Mouse (Mus musculus): ENCODE results near the gene Clta.

The Clta gene

GRCm38 (mm10) chr4:43980236-43980635 lies 24.0 kb upstream of the Clta start:
- no peak for DNase-seq (ENCODE audit: low read depth)

- DNase-seq (ENCODE audit: low read depth): no peak
Measured at GRCm38 (mm10) chr4:43980846-43981245, 23.4 kb upstream of the Clta start.

- DNase-seq (ENCODE audit: low read depth): no peak
Measured at GRCm38 (mm10) chr4:43981251-43981650, 23.0 kb upstream of the Clta start.

- DNase-seq (ENCODE audit: low read depth): peak; percentile 87
Measured at GRCm38 (mm10) chr4:43982053-43982732, 22.1 kb upstream of the Clta start.

GRCm38 (mm10) chr4:43983181-43983580 lies 21.1 kb upstream of the Clta start, which contains the start of gene Ccin:
Ccin (plus strand) TSS chr4:43983483.
- DNase-seq (ENCODE audit: low read depth): no peak

GRCm38 (mm10) chr4:43983756-43984155 lies 20.5 kb upstream of the Clta start:
- DNase-seq (ENCODE audit: low read depth): no peak

GRCm38 (mm10) chr4:43984326-43984725 lies 19.9 kb upstream of the Clta start:
- DNase-seq (ENCODE audit: low read depth): no peak

- no peak for DNase-seq (ENCODE audit: low read depth)
Measured at GRCm38 (mm10) chr4:43988976-43989375, 15.3 kb upstream of the Clta start.

GRCm38 (mm10) chr4:43993072-43993471 lies 11.2 kb upstream of the Clta start:
- no peak for DNase-seq (ENCODE audit: low read depth)

GRCm38 (mm10) chr4:43994342-43994741 lies 9.9 kb upstream of the Clta start:
- no peak for DNase-seq (ENCODE audit: low read depth)

GRCm38 (mm10) chr4:44003622-44004021 lies 630 bp upstream of the Clta start:
- peak; percentile 49 for DNase-seq (ENCODE audit: low read depth)

- DNase-seq (ENCODE audit: low read depth): peak; percentile 45
Measured at GRCm38 (mm10) chr4:44004623-44005409, 564 bp downstream of the Clta start.

- DNase-seq (ENCODE audit: low read depth): no peak
Measured at GRCm38 (mm10) chr4:44010176-44010575, 5.9 kb downstream of the Clta start.

- no peak for DNase-seq (ENCODE audit: low read depth)
Measured at GRCm38 (mm10) chr4:44010893-44011292, 6.6 kb downstream of the Clta start.

GRCm38 (mm10) chr4:44011799-44012198 lies 7.5 kb downstream of the Clta start:
- peak; percentile 7 for DNase-seq (ENCODE audit: low read depth)

- peak; percentile 92 for DNase-seq (ENCODE audit: low read depth)
Measured at GRCm38 (mm10) chr4:44012376-44013367, 8.4 kb downstream of the Clta start.

GRCm38 (mm10) chr4:44013391-44014070 lies 9.3 kb downstream of the Clta start:
- peak; percentile 15 for DNase-seq (ENCODE audit: low read depth)

GRCm38 (mm10) chr4:44016071-44016470 lies 11.8 kb downstream of the Clta start:
- DNase-seq (ENCODE audit: low read depth): no peak

- DNase-seq (ENCODE audit: low read depth): no peak
Measured at GRCm38 (mm10) chr4:44016791-44017190, 12.5 kb downstream of the Clta start.

GRCm38 (mm10) chr4:44022323-44022722 lies 18.1 kb downstream of the Clta start:
- DNase-seq (ENCODE audit: low read depth): no peak

- no peak for DNase-seq (ENCODE audit: low read depth)
Measured at GRCm38 (mm10) chr4:44022766-44023165, 18.5 kb downstream of the Clta start.

GRCm38 (mm10) chr4:44023681-44024080 lies 19.4 kb downstream of the Clta start:
- DNase-seq (ENCODE audit: low read depth): no peak
